Mouse (Mus musculus) embryonic facial prominence, embryonic 12.5 days (tissue): ENCODE results near the gene Vmn1r40. TPM values are rescaled to one million over a fixed set of nuclear protein-coding genes. Genes with fewer than 3 reads are reported as not detected.

Experiments used
- polyA plus RNA-seq: library from polyadenylated mRNA; unstranded; fragments of >200 nt; fragmentation: Nextera tagmentation; extraction: Ambion mirVana; gene quantifications from 2 replicates; pipeline ENCODE4 v1.2.1, GENCODE M21; 2016

Vmn1r40 gene
- polyA plus RNA-seq, 1 experiment from 2014 or later = not detected

Other genes starting within 250 kb of the Vmn1r40 start
- gene Chchd6, start 111.9 kb upstream of the Vmn1r40 start, polyA plus RNA-seq = 55.9 and 65.9 TPM in 2 replicates
- 11.5 and 12.5 TPM in 2 replicates for gene Txnrd3, start 63.6 kb upstream of the Vmn1r40 start, polyA plus RNA-seq
- gene Vmn1r41, start 33.2 kb downstream of the Vmn1r40 start, polyA plus RNA-seq = not detected in 2 replicates
- gene Vmn1r42, start 168.9 kb downstream of the Vmn1r40 start, polyA plus RNA-seq = not detected in 2 replicates
- gene Vmn1r43, start 168.9 kb downstream of the Vmn1r40 start, polyA plus RNA-seq = not detected in 2 replicates
- gene Vmn1r44, start 176.1 kb downstream of the Vmn1r40 start, polyA plus RNA-seq = not detected in 2 replicates
- gene Vmn1r45, start 233.1 kb downstream of the Vmn1r40 start, polyA plus RNA-seq = not detected in 2 replicates